Mouse (Mus musculus) E14TG2a.4 (cell line): ENCODE results near the gene Nwd1.

Source experiments
- H3K27me3 ChIP-seq: 2 replicates; pipeline ENCODE4 v1.6.1; 2014; ENCODE audit warnings: low read length, control low read depth; ENCODE audit not compliant: insufficient read depth
- H3K36me3 ChIP-seq: 2 replicates; pipeline ENCODE4 v1.6.1; 2014; ENCODE audit warnings: low read length, control low read depth; ENCODE audit not compliant: insufficient read depth
- H3K4me1 ChIP-seq: replicated peaks from 2 replicates; pipeline ENCODE4 v1.6.1; 2014; ENCODE audit warnings: low read depth, low read length, control low read depth
- H3K4me3 ChIP-seq: replicated peaks from 2 replicates; pipeline ENCODE4 v1.5.1; 2014; ENCODE audit warnings: mild to moderate bottlenecking, low read length
- H3K9me3 ChIP-seq: 2 replicates; pipeline ENCODE4 v1.6.1; 2014; ENCODE audit warnings: low read length, control low read depth
- CTCF ChIP-seq: conservative IDR thresholded peaks from 2 replicates; pipeline ENCODE4 v1.5.1; 2014; ENCODE audit warnings: low read length
- NANOG ChIP-seq: IDR thresholded peaks from 2 replicates; pipeline ENCODE4 v1.6.1; 2014; ENCODE audit warnings: borderline replicate concordance, low read length, mixed read lengths
- POU5F1 ChIP-seq: IDR thresholded peaks from 2 replicates; pipeline ENCODE4 v1.6.1; 2014; ENCODE audit warnings: low read length, borderline replicate concordance

The Nwd1 gene

GRCm38 (mm10) chr8:72761322-72762051 is 115.0 kb downstream of the Nwd1 start, which contains the start of gene F2rl3:
Gene F2rl3 (plus strand): TSS chr8:72761880.
- Histone ChIP-seq H3K9me3 (no peaks in the 10 kb centered on the region), H3K4me1 (peaks cover 25% of the 10 kb centered on the region), H3K36me3 (no peaks in the 10 kb centered on the region; the same call in 1 of the 2 replicates), H3K4me3 (no peak within 1 kb of the TSS), H3K27me3 (peaks cover 11% of the 10 kb centered on the region; the same call in 1 of the 2 replicates)
- TF ChIP-seq POU5F1 (no peak), NANOG (no peak), CTCF (no peak)

GRCm38 (mm10) chr8:72762306-72762705 is 115.8 kb downstream of the Nwd1 start:
- Histone ChIP-seq H3K9me3 (no peaks in the 10 kb centered on the region), H3K4me3 (no peak overlapping the region), H3K4me1 (peaks cover 19% of the 10 kb centered on the region), H3K36me3 (no peaks in the 10 kb centered on the region; the same call in 1 of the 2 replicates), H3K27me3 (peaks cover 7% of the 10 kb centered on the region; the same call in 1 of the 2 replicates)
- TF ChIP-seq NANOG (no peak), CTCF (no peak), POU5F1 (no peak)

GRCm38 (mm10) chr8:72765696-72766095 is 119.2 kb downstream of the Nwd1 start:
- Histone ChIP-seq H3K36me3 (no peaks in the 10 kb centered on the region), H3K9me3 (no peaks in the 10 kb centered on the region), H3K4me3 (peak overlapping the region; percentile 41; the same call in 1 of the 2 replicates), H3K4me1 (peaks cover 14% of the 10 kb centered on the region), H3K27me3 (peaks cover 4% of the 10 kb centered on the region; the same call in 1 of the 2 replicates)
- TF ChIP-seq POU5F1: no peak

GRCm38 (mm10) chr8:72766777-72767176 is 120.3 kb downstream of the Nwd1 start:
- H3K9me3 ChIP-seq: no peaks in the 10 kb centered on the region
- peaks cover 14% of the 10 kb centered on the region for H3K4me1 ChIP-seq
- H3K4me3 ChIP-seq: no peak overlapping the region
- no peak for TF ChIP-seq CTCF
- TF ChIP-seq NANOG: no peak
- TF ChIP-seq POU5F1: no peak
- peaks cover 1% of the 10 kb centered on the region; the same call in 1 of the 2 replicates for H3K27me3 ChIP-seq
- no peaks in the 10 kb centered on the region for H3K36me3 ChIP-seq
